Mouse (Mus musculus): ENCODE measurements around the gene Ppp4c.
A peak's percentile ranks its signal among the peaks of the same experiment; 100 is the strongest.

Gene Ppp4c

DNA sequence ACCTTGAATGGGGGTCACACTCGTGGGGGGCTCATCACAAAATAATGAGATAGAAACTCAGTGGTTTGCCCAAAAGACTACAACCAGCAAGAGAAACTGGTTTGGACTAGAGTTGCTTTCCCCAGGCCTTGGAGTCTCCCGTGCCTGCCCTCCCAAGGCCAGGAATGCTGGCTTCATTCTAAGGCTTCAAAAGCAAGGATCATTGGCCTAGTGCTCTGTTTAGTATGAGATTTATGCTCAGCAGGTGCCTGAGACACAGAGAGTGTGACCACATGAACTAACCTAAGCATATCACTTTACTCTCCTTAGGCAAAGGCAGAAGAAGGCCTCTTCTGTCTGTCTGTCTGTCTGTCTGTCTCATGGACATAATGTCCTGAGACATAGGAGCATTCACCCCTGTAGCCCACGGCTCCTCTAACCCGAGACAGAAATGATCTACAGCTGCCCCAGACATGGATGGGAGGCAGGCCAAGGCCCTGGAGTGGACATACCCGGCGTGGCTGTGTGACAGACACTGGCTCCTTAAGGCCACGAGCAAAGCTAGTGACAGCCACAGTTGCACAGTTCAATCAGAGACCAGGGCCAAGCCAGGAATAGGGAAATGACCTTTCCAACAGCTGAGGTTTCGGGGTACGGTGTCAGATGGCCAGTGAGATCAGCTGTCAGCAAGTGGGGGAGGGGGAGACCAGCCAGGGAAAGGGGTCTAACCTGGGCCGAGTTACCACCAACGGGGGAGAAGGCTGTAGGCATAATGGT is 10.0 kb upstream of the Ppp4c start:
- DNase-seq (ENCODE audit: extremely low read depth, insufficient read length, low spot score), result no peak

DNA sequence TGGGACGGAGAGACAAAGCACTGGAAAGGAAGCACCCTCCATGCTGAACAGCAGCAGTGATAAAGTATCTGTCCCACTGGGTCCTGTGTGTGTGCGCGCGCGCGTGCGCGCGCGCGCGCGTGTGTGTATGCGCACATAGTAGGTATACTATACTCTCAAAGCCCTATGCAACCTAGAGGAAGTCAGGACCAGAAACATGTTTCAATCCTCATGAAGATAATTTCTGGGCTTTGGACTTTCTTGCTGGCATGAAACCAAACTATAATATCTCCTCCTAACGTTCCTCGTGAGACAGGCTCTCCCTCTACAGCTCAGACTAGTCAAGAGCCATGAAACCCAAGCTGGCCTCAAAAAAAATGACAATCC is 8.7 kb upstream of the Ppp4c start:
- DNase-seq (ENCODE audit: extremely low read depth, insufficient read length, low spot score), result no peak

DNA sequence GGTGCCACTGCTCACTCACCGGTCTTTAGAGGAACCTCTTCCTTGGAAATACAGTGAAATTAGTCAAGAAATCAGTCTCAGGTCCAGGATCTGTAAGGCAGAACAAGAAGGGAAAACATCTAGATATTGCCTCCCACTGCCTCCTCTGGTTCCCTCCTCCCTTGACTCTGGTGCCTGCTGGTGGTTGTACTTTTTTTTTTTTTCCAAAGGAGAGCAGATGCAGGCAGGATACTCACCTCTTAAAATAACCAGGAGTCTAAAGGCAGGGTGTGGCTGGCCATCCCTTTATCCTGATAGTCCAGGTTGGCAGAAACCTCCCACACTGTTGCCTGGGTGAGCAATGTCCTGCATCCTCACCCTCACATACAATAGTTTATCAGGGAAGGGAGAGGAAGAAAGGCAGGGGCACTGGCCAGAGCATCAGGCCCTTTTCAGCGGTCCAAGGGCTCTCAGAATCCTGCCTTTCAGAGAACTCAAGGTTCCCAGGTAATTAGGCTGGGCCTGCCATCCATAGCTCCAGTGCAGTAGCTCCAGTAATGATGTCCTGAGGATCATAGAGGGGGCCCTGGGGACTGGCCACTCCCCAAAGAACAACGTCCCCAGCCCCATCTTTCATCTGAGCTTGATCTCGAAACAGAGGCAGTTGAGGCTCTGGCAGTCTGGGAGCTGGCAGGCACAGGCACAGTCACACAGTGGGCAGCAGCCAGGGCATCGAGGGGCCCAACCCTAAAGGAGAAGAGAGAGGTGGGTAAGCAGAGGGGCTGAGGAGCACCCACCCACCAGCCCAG is 8.2 kb upstream of the Ppp4c start:
- no peak for DNase-seq (ENCODE audit: extremely low read depth, insufficient read length, low spot score)

DNA sequence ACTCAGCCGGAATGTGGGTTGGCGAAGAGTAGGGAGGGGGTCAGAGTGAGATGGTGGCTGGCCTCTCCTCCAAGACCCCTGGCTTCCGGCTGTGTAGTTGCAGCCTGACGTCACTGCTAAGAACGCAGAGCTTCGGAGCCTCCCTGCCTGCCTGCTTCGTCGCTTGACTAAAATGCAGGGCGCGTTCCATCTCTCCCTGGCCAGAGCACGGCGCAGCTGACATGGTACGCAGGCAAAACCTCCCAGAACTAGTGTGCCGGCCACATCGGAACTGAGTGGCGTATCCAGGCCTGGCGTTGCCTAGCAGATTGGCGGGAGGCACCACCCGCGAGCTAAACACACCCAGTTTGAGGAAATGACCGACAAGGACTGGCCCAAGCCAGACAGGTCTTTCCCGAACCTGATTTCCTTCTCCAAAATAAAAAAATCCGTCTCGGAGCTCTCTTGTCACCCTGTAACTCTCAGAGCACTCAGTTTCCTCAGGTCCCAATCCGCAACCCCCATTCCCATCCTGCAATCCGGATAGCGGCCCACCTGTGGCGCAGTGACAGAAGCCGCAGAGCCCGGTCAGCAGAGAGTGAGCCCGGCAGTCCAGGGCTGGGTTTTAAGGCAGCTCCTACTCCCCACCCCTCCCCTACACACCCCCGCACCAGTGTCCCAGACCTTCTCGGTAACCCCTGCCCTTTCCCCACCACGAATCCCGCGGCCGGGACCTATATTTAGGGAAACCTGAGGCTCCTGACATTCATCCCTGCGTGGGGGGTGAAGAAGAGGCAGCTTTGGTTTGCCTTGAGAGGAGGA is 7.4 kb upstream of the Ppp4c start:
- peak; percentile 89 for DNase-seq (ENCODE audit: extremely low read depth, insufficient read length, low spot score)

DNA sequence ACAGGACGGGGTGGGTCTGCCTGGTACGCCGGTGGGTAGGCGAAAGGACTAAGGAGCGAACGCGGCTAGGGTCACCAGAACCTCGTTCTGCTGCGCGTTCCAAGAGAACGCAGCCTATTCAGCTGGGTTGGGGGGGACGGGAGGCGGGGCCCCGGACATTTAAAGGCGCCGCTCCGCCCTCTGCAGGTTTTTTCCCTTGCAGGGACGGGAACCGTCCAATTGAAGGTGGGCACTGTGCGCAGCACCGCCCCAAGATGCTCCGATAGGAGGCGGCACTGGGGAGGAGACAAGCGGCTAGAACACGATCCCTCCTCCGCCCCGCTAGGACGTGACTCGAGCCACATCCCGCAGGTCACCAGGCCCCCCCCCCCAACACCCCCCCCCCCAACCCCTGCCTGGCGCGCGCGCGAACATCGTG is 6.8 kb upstream of the Ppp4c start:
- DNase-seq (ENCODE audit: extremely low read depth, insufficient read length, low spot score), result peak; percentile 94

DNA sequence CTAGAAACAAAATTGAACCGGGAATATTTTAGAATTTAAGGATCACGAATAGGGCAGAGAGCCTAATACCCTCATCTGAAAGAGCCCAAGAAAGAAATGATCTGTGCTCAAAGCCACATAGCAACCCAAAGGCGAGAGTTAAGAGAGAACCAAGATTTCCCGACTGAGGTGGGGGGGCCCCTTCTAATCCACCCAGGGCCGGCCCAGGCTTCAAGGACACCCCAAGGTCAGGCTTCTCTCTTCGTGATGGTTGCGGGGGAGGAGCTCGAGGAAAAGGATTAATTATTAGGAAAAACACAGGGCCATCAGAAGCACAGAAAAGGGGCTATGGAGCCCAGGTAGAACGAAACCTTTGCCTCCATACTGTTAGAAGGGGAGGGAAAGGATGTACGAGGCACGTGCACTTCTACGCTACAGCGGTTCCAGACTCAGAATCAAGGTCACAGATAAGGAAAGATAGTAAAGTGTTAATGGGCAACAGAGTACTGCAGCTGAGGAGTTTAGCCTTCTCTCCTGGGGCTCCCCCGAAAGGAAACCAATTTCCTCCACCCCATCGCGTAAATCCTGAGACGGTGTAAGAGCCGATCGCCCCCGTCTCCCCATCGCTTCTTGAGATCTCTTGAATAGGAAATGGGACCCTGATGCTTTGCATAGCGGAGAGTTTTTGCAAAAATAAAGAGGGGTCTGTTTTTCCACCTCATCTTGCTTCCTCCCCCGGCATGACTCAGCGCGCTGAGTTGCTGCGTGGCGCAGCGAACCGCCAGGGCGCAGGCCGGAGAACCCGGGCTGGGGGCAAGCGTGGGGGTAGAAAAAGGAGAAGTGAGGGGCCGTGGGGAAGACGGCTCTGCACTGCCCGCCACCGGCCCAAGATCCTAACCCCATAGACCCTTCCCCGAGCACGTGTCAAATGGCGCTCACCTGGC is 6.1 kb upstream of the Ppp4c start:
- no peak for DNase-seq (ENCODE audit: extremely low read depth, insufficient read length, low spot score)

DNA sequence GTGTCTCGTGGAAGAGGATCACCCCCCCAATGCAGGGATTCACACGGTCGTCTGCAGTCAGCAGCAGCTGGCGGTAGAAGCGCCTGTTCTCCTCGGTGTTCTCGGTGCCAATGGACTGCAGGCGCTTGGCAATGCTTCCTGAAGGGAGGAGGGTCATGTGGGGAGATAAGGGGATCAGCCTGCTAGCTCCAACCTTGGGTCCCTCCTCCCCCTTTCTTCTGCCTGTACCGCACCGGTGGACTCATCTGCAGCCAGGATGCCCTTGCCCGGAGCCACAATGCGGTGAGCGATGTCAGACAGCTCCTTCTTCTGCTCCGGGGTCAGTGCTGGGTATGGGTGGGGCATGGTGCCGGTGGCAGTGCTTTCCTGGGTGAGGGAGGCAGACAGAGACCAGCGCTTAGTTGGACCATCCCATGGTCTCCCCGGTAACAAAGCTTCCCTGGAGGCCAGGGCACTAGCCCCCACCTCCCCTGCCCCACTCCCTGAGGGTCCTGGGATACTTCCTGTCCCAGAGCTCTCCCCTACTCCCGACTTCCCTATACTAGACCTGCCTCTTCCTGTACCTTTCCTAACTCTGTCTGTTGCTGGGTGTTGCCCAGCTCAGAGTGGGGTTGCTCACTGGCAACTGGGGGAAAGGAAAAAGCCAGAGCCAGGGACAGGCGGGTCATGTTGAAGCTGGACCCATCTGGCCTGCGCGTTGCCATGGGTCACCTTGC is 5.3 kb upstream of the Ppp4c start, which contains the start of gene Fam57b:
Gene Fam57b (plus strand): TSS at position 258 of the 716 bp plus-strand sequence.
- DNase-seq (ENCODE audit: extremely low read depth, insufficient read length, low spot score), result peak; percentile 58

DNA sequence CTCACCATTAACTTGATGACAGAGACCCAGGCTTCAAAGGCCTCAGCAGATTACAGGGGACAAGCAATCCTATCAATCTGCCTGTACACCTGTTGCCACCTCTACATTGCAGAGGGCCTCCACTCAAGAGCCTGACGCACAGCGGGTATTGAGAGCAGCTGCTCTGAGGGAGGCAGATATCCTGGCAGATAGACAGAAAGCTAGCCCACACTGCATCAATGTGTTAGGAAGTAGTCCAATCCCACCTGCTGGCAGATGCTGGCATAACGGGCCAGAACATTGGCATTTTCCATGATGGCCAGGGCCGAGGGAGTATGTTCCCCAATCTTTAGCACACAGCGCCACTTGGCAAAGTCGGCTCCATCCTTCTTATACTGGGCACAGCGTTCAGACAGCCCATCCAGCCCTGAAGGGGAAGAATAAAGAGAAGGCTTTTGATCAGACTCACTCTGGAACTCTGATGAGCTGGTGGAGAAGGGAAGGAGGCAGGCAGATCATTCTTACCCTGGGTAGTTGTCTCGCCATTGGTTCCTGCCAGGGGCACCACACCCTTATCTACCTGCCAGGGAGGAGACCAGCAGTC is 4.1 kb upstream of the Ppp4c start:
- DNase-seq (ENCODE audit: extremely low read depth, insufficient read length, low spot score), result no peak

DNA sequence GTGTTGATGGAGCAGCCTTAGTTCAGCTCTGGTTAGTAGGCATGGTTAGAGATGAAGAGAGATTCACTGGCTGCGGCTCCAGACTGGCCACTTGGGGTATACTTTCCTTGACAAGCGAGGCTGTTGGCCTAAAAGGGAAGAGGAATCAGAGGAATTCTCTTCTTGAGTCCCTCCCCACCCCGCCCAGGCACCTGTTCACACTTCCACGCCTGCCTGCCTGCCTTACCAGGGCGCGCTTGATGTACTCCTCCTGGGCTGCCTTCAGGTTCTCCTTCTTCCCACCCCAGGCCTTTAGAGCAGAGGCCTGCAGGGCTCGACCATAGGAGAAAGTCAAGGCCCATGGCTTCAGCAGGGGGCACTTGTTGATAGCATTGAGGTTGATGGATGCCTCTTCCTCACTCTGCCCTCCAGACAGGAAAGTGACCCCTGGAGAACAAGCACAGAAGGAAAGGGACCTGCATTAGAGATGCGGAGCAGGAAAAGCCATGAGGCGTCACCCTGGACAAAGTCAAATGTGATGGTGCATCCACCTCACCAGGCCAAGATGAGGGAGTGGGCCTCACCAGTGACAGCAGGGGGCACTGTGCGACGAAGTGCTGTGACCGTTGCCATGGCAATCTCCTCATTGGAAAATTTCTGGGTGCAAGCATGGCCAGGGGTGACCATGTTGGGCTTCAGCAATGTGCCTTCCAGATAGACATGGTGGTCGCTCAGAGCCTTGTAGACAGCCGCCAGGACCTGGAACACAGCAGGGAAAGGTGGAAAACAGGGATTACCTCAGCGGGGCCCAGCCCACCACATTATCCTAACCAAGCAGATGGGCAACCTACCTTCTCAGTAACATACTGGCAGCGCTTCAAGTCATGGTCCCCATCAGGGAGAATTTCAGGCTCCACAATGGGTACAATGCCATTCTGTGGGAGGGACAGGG is 3.4 kb upstream of the Ppp4c start:
- DNase-seq (ENCODE audit: extremely low read depth, insufficient read length, low spot score), result no peak

DNA sequence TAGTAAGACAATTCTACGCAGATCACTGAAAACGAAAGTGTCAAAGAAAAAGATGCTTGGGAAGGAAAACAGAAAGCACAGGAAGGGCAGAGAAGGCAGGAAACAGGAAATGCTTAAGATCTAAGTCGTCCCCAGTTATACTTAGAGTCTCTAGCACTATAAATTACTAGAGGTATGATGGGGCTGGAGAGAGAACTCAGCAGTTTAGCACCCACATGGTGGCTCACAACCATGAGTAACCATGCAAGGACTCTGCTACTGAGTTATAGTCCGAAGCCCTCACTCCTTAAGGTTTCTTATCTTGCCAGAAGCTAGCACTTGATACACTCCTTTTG is 1.9 kb upstream of the Ppp4c start:
- no peak for DNase-seq (ENCODE audit: extremely low read depth, insufficient read length, low spot score)

DNA sequence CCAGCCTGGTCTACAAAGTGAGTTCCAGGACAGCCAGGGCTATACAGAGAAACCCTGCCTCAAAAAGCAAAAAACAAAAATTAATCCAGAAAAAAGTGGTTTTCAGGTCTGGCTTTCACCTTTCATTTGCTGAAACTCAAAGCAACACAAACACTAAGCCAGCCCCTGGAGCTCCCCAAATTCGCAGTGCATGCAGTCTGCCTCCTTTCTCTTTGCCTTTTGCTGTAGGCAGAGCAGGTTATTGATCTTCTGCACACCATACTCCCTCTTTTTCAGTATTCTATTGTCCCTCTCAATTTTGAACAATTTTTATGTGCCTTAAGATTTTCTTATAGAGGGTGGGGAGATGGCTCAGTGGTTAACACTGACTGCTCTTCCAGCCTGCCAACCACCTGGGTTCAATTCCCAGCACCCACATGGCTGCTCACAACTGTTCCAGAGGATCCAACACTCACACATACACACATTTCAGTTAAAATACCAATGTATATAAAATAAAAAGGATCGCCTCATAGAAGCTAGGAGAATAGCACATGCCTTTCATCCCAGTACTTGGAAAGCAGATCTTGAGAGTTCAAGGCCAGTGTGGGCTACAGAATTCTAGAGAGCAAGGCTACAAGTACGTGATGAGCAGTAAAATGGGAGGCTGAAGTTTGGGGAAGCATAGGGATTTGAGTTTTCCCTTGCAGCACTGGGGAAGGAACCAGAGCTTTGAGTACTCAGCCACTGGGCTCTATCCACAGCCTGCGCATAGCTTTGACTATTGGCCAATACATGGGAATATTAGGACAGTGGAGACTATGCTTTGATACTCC is 1.4 kb upstream of the Ppp4c start:
- no peak for DNase-seq (ENCODE audit: extremely low read depth, insufficient read length, low spot score)

DNA sequence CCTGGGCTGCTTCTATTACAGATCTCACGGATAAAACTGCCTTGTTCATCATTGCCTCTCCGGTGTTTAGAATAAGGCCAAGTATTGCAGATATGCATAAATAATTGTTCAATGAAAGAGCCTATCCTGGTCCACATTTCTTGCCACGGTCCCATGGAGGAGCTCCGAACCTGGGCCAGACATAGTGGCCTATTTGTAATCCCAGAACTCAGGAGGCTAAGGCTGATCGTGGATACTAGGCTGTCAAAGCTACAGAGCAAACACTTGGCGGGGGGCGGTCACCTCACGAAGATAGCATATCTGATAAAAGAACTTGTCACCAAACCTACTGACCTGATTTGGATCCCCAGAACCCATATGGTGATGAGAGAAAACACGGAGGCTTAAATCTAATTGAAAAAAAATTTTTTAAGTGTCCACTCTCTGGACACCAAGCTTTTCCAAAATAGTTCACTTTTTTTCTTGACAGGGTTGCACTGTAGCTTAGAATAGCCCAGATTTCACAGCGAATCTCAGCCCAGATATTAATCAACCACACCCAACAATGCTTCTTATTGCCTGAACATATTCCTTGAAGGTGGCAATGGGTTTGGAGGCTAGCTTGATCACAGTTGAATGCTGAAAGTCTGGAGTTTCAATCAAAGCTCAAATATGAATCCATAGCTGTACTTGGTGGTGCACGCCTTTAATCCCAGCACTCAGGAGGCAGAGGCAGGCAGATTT is 586 bp upstream of the Ppp4c start:
- no peak for DNase-seq (ENCODE audit: extremely low read depth, insufficient read length, low spot score)

DNA sequence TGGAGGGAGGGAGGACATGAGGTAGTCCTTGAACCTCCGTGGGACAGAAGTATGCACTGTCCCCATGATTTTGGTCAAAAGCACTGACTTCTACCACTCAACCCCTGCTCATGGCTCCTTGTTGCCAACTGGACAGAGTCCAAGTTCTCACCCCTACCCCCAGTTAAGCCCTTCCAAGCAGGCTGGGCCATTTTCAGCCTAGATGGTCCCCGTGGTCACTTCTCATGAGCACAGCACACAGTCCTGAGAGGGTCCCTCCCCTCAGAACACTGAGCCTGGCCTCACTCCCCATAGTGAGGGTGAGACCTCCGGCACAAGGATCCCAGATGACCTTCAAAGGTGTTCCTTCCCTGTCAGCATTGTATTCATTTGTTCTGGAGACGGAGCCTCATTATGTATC is 3.2 kb downstream of the Ppp4c start:
- no peak for DNase-seq (ENCODE audit: extremely low read depth, insufficient read length, low spot score)

DNA sequence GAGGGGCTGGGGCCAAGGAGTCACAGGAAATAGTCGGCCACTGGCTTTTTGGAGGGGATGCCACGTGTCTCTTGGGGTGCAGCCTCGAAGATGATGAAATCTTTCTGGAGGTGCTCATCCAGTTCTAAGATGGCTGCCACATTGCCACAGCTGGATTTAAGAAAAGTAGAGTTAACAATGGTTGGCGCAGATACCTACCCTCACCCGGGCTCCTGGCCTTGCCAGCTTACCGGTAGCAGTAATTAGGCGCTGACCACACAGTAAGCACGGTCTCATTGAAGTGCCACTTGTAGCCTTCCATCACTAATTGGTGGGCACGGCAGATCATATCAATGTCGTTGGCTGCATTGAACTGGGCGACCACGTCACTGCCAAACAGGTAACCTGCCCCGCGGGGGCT is 6.2 kb downstream of the Ppp4c start:
- DNase-seq (ENCODE audit: extremely low read depth, insufficient read length, low spot score), result no peak

DNA sequence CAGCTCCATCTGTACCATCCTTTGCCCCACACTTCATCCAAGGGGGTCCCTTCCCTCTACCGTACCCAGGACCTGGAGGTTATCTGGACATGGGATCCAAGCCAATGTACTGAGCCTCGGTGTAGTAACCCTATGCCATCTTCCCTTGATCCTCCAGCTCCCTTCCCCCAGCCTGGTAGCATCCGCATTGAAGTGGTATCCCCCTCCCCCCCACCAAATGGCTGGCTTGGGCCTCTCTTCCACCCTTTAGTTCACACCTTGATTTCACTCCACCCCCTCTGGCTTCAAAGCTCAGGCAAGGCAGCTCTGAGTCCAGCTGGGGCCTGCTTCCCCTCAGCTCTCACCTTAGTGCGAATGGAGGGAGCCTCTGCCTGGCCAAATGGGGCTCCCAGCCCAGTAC is 7.2 kb downstream of the Ppp4c start:
- no peak for DNase-seq (ENCODE audit: extremely low read depth, insufficient read length, low spot score)

DNA sequence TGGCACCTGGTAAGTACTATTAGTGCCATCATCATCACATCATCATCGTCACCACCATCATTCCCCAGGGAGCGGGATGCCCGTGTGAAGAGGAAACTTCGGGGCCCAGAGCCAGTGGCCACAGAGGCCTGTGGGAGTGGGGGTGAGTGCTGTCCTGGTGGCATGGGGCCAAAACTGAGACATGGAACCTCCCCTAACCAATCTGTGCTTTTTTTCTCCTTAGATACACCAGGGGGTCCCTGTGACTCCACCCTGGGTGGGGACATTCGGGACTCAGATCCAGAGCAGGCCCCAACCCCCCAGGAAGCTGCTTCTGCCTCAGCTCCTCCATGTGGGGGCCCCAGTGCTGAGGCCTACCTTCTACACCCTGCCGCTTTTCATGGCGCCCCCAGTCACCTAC is 7.8 kb downstream of the Ppp4c start:
- DNase-seq (ENCODE audit: extremely low read depth, insufficient read length, low spot score), result no peak

DNA sequence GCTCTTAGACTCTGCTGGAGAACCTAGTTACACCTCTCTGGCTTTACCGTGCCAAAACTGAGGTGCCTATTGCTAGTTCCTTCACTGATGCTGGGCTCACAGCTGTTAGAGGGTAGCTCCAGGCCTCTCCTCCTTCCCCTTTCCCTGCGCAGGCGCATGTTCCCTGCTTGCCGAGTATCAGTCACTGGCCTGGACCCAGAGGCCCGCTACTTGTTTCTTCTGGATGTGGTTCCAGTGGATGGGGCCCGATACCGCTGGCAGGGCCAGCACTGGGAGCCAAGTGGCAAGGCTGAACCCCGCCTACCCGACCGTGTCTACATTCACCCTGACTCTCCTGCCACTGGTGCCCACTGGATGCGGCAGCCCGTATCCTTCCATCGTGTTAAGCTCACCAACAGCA is 9.6 kb downstream of the Ppp4c start:
- DNase-seq (ENCODE audit: extremely low read depth, insufficient read length, low spot score), result no peak

Measured in 3134 (cell line).